Mouse (Mus musculus): ENCODE measurements at regions not wholly inside any gene's neighbourhood (a gene's known extent, or its start where the extent isn't known, plus 50 kb on each side); places are given as distances from the start of the nearest gene placed in this dataset.

- Histone ChIP-seq H3K27ac (no peak overlapping the region), H3K27me3 (ENCODE audit: poor library complexity, severe bottlenecking) (no peaks in the 10 kb centered on the region), H3K4me3 (no peak overlapping the region), H3K4me1 (no peaks in the 10 kb centered on the region), H3K9me3 (no peaks in the 10 kb centered on the region), H3K36me3 (replicated peaks) (no peaks in the 10 kb centered on the region)
- DNase-seq (ENCODE audit: extremely low spot score, low spot score) = no peak
- WGBS = 64% methylated on average over 1 of the region's 1 CpGs
Measured at GRCm38 (mm10) chr9:76734387-76734786, 167.5 kb upstream of the Fam83b start.

GRCm38 (mm10) chr9:76733812-76734211 is 166.9 kb upstream of the Fam83b start:
- no peak for DNase-seq (ENCODE audit: extremely low spot score, low spot score)
- Histone ChIP-seq H3K9me3 (no peaks in the 10 kb centered on the region), H3K27ac (no peak overlapping the region), H3K4me3 (no peak overlapping the region), H3K27me3 (ENCODE audit: poor library complexity, severe bottlenecking) (no peaks in the 10 kb centered on the region), H3K36me3 (replicated peaks) (no peaks in the 10 kb centered on the region), H3K4me1 (no peaks in the 10 kb centered on the region)

- 81% methylated on average over 3 of the region's 3 CpGs for WGBS
- H3K27ac ChIP-seq = no peak overlapping the region
Measured at GRCm38 (mm10) chr9:76722881-76723280, 156.0 kb upstream of the Fam83b start.

GRCm38 (mm10) chr9:76715852-76716251 is 148.9 kb upstream of the Fam83b start:
- no peak overlapping the region for H3K4me3 ChIP-seq
- no peaks in the 10 kb centered on the region for H3K36me3 ChIP-seq (replicated peaks)
- H3K4me1 ChIP-seq = no peaks in the 10 kb centered on the region
- H3K27ac ChIP-seq = no peak overlapping the region
- H3K27me3 ChIP-seq (ENCODE audit: poor library complexity, severe bottlenecking) = no peaks in the 10 kb centered on the region
- H3K9me3 ChIP-seq = no peaks in the 10 kb centered on the region
- 84% methylated on average over 1 of the region's 1 CpGs for WGBS
- no peak for DNase-seq (ENCODE audit: extremely low spot score, low spot score)

More at GRCm38 (mm10) chr9:76722881-76723280, 156.0 kb upstream of the Fam83b start:
- H3K36me3 ChIP-seq (replicated peaks) = no peaks in the 10 kb centered on the region
- no peak for DNase-seq (ENCODE audit: extremely low spot score, low spot score)
- no peak overlapping the region for H3K4me3 ChIP-seq
- H3K9me3 ChIP-seq = no peaks in the 10 kb centered on the region
- no peaks in the 10 kb centered on the region for H3K27me3 ChIP-seq (ENCODE audit: poor library complexity, severe bottlenecking)
- H3K4me1 ChIP-seq = no peaks in the 10 kb centered on the region

- no peak for DNase-seq (ENCODE audit: extremely low spot score, low spot score)
- Histone ChIP-seq H3K4me3 (no peak overlapping the region), H3K36me3 (replicated peaks) (no peaks in the 10 kb centered on the region), H3K9me3 (no peaks in the 10 kb centered on the region), H3K27ac (no peak overlapping the region), H3K27me3 (ENCODE audit: poor library complexity, severe bottlenecking) (no peaks in the 10 kb centered on the region), H3K4me1 (no peaks in the 10 kb centered on the region)
- WGBS = 63% methylated on average over 1 of the region's 1 CpGs
Measured at GRCm38 (mm10) chr9:76706451-76706850, 139.5 kb upstream of the Fam83b start.

GRCm38 (mm10) chr9:76705786-76706185 is 138.9 kb upstream of the Fam83b start:
- H3K4me1 ChIP-seq = no peaks in the 10 kb centered on the region
- H3K36me3 ChIP-seq (replicated peaks) = no peaks in the 10 kb centered on the region
- 91% methylated on average over 5 of the region's 5 CpGs for WGBS
- no peak for DNase-seq (ENCODE audit: extremely low spot score, low spot score)
- H3K9me3 ChIP-seq = no peaks in the 10 kb centered on the region
- H3K27me3 ChIP-seq (ENCODE audit: poor library complexity, severe bottlenecking) = no peaks in the 10 kb centered on the region
- no peak overlapping the region for H3K4me3 ChIP-seq
- H3K27ac ChIP-seq = no peak overlapping the region

GRCm38 (mm10) chr9:76695547-76695946 is 128.6 kb upstream of the Fam83b start:
- no peak overlapping the region for H3K4me3 ChIP-seq
- no peaks in the 10 kb centered on the region for H3K9me3 ChIP-seq
- H3K27ac ChIP-seq = no peak overlapping the region
- no peak for DNase-seq (ENCODE audit: extremely low spot score, low spot score)
- no peaks in the 10 kb centered on the region for H3K4me1 ChIP-seq
- WGBS = 68% methylated on average over 4 of the region's 4 CpGs
- no peaks in the 10 kb centered on the region for H3K36me3 ChIP-seq (replicated peaks)
- no peaks in the 10 kb centered on the region for H3K27me3 ChIP-seq (ENCODE audit: poor library complexity, severe bottlenecking)

GRCm38 (mm10) chr9:76692976-76693375 is 126.1 kb upstream of the Fam83b start:
- Histone ChIP-seq H3K27ac (no peak overlapping the region), H3K4me1 (no peaks in the 10 kb centered on the region), H3K9me3 (no peaks in the 10 kb centered on the region), H3K27me3 (ENCODE audit: poor library complexity, severe bottlenecking) (no peaks in the 10 kb centered on the region), H3K36me3 (replicated peaks) (no peaks in the 10 kb centered on the region), H3K4me3 (no peak overlapping the region)
- DNase-seq (ENCODE audit: extremely low spot score, low spot score) = no peak
- 84% methylated on average over 4 of the region's 4 CpGs for WGBS

- WGBS = 25% methylated on average over 3 of the region's 3 CpGs
- H3K36me3 ChIP-seq (replicated peaks) = no peaks in the 10 kb centered on the region
- H3K4me3 ChIP-seq = no peak overlapping the region
- H3K27me3 ChIP-seq (ENCODE audit: poor library complexity, severe bottlenecking) = no peaks in the 10 kb centered on the region
- H3K27ac ChIP-seq = no peak overlapping the region
- H3K4me1 ChIP-seq = peaks cover 7% of the 10 kb centered on the region
- peak; percentile 39 for DNase-seq (ENCODE audit: extremely low spot score, low spot score)
- H3K9me3 ChIP-seq = no peaks in the 10 kb centered on the region
Measured at GRCm38 (mm10) chr9:76660848-76661247, 93.9 kb upstream of the Fam83b start.

GRCm38 (mm10) chr9:76659798-76660197 is 92.9 kb upstream of the Fam83b start:
- no peaks in the 10 kb centered on the region for H3K36me3 ChIP-seq (replicated peaks)
- peaks cover 7% of the 10 kb centered on the region for H3K4me1 ChIP-seq
- no peaks in the 10 kb centered on the region for H3K27me3 ChIP-seq (ENCODE audit: poor library complexity, severe bottlenecking)
- no peak overlapping the region for H3K4me3 ChIP-seq
- no peak overlapping the region for H3K27ac ChIP-seq
- 37% methylated on average over 3 of the region's 3 CpGs for WGBS
- DNase-seq (ENCODE audit: extremely low spot score, low spot score) = no peak
- no peaks in the 10 kb centered on the region for H3K9me3 ChIP-seq

GRCm38 (mm10) chr9:76653311-76653710 is 86.4 kb upstream of the Fam83b start:
- Histone ChIP-seq H3K4me3 (no peak overlapping the region), H3K27ac (no peak overlapping the region), H3K4me1 (no peaks in the 10 kb centered on the region), H3K9me3 (no peaks in the 10 kb centered on the region), H3K27me3 (ENCODE audit: poor library complexity, severe bottlenecking) (no peaks in the 10 kb centered on the region), H3K36me3 (replicated peaks) (no peaks in the 10 kb centered on the region)
- 82% methylated on average over 2 of the region's 2 CpGs for WGBS
- no peak for DNase-seq (ENCODE audit: extremely low spot score, low spot score)

- DNase-seq (ENCODE audit: extremely low spot score, low spot score) = no peak
- no peaks in the 10 kb centered on the region for H3K9me3 ChIP-seq
- no peaks in the 10 kb centered on the region for H3K36me3 ChIP-seq (replicated peaks)
- 89% methylated on average over 1 of the region's 1 CpGs for WGBS
- no peaks in the 10 kb centered on the region for H3K4me1 ChIP-seq
- no peaks in the 10 kb centered on the region for H3K27me3 ChIP-seq (ENCODE audit: poor library complexity, severe bottlenecking)
- H3K4me3 ChIP-seq = no peak overlapping the region
- no peak overlapping the region for H3K27ac ChIP-seq
Measured at GRCm38 (mm10) chr9:76649484-76649883, 82.6 kb upstream of the Fam83b start.

GRCm38 (mm10) chr9:76646383-76646782 is 79.5 kb upstream of the Fam83b start:
- no peaks in the 10 kb centered on the region for H3K36me3 ChIP-seq (replicated peaks)
- no peak overlapping the region for H3K27ac ChIP-seq
- no peaks in the 10 kb centered on the region for H3K9me3 ChIP-seq
- no peaks in the 10 kb centered on the region for H3K4me1 ChIP-seq
- H3K4me3 ChIP-seq = no peak overlapping the region
- H3K27me3 ChIP-seq (ENCODE audit: poor library complexity, severe bottlenecking) = no peaks in the 10 kb centered on the region
- no peak for DNase-seq (ENCODE audit: extremely low spot score, low spot score)

Measured in forebrain, embryonic 10.5 days (tissue).